Mouse (Mus musculus) G1E (cell line): ENCODE measurements around the gene Fmo1.

ENCODE experiments used
- CTCF ChIP-seq: IDR thresholded peaks from 2 replicates; pipeline ENCODE4 v1.5.1; 2012; ENCODE audit warnings: low read depth, low read length, inconsistent platforms, mixed read lengths
- GATA1 ChIP-seq: IDR thresholded peaks from 2 replicates; pipeline ENCODE4 v1.6.1; 2012; ENCODE audit warnings: borderline replicate concordance, low read length, inconsistent platforms, mixed read lengths
- GATA2 ChIP-seq: IDR thresholded peaks from 2 replicates; pipeline ENCODE4 v1.6.1; 2012; ENCODE audit warnings: low read depth, low read length, inconsistent platforms, borderline replicate concordance
- POLR2AphosphoS5 ChIP-seq: IDR thresholded peaks from 2 replicates; pipeline ENCODE4 v1.6.1; 2012; ENCODE audit warnings: low read depth, low read length, inconsistent platforms; ENCODE audit not compliant: insufficient replicate concordance
- TAL1 ChIP-seq: conservative IDR thresholded peaks from 2 replicates; pipeline ENCODE4 v1.6.1; 2012; ENCODE audit warnings: low read depth, low read length, inconsistent platforms, mixed read lengths

DNA sequence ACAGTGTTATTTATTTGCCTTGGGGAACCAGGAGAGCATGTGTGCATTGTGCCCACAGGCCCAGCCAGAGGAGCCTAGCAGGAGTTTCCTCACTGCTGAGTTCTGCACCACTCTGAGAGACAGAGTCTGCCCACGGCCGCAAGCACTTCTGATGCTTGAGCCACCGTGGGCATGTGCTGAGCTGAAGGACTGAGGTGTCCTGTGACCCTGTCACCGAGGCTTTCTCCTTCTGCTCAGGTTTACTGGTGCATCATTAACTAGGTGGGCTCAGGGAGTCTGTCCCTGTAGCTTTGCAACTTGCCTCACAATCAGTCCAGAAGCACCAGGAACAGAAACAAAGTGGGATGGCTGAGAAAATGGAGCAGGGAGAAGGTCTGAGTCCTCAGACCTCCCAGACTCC is 51.5 kb downstream of the Fmo1 start:
- TF ChIP-seq CTCF (no peak), GATA1 (no peak), POLR2AphosphoS5 (no peak), TAL1 (no peak), GATA2 (no peak)
